Mouse (Mus musculus) A20 (cell line): ENCODE measurements around the gene Jam3.
A peak's percentile ranks its signal among the peaks of the same experiment; 100 is the strongest.

Experiments used
- DNase-seq: peaks from one replicate; pipeline ENCODE4 v3.0.0-alpha.2; 2011; ENCODE audit warnings: low read depth, low spot score

Jam3 gene

DNA sequence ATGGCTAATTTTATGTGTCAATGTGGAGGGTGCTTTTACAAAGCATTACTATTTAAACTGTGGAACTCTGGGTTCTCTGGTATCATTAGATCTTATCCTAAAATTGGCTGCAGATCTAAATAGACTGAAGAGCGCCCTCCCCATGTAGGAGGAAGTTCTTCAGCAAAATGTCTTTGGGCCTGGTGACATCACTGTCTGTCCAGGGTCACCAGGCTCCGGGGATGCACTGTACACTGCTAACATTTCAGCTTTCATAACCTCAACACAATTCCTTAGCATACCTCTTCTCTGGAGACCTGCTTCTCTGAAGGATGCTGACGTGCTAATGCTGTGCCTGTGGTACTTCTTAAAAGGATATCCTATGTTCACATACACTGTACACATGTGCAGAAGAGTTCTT is 43.5 kb downstream of the Jam3 start:
- DNase-seq = no peak

DNA sequence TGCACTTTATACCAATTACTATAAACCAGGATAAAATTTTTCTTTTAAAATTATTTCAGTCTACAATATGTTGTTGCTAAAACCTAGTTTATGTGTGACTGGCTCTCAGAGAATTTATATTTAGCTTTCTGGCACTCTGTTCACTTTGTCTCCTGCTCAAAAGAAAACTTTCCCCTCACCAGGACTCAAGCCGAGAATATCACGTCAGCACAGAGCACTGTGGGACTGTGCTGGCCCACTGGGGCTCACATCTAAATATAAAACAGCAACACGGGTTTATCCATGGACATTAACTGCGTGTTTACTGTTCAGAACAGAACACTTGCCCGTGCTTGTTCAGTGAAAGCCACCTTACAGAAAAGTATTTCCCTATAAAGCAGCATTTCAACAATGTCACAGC is 44.5 kb downstream of the Jam3 start:
- no peak for DNase-seq

DNA sequence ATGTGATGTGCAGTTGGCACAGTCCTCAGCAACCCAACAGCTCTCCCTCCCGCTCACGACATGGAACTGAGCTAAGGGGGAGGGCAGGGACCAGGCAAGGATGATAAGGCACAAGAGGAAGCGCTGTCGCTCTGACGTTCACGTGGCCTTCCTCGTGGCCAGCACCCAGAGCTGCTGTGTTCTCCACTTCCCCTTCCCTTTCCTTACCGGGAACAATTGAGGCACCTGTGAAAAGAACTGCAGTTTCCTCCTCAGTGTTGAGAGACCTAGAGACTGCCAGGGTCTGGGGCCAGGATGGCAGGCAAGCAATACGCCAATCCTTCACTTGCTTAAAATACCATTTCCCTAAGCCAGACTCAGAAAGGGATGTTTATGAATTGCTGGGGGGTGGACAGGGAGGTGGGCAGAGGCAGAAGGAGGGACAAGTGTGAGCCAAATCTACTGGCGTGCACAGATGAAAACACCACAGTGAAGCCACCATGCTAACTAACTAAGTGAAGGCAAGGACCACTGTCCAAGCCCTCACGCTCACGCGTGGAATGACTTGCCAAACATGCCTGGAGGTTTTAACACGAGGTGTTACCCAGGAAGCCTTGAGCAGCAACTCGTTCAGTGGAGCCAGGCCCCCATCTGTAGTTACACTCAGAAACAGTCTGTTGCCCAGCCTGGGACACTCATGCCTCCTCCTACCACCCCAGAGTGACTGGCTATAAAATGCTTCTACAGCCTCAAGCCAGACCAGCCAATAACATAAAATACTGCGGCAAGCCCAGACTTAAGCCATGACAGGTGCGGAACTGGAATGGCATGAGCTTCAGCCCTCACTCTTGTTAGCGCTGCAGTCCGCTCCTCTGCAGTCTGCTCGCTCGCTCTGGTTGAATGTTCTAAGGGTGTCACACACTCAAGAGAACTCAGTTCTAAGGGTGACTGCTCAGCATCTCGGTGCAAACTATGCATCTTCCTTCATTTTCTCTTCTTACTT is 45.4 kb downstream of the Jam3 start:
- peak; percentile 9 for DNase-seq

DNA sequence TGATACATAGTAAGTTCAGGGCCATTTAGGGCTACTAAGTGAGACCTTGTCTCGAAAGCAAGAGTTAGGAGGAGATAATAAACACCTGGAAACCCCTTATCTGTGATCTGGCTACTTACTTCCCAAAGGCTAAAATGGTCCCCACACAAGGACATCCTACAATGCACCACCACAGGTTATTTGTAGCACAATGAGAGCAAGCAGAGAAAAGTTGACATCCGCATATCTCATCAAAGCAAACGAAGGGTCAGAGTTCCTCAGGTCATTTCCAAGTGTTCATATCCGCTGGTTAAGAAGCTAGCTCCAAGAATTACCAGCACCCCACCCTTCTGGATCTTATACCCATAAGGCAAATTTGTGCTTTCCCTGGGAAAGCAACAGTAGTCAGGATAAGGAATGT is 46.8 kb downstream of the Jam3 start:
- no peak for DNase-seq

DNA sequence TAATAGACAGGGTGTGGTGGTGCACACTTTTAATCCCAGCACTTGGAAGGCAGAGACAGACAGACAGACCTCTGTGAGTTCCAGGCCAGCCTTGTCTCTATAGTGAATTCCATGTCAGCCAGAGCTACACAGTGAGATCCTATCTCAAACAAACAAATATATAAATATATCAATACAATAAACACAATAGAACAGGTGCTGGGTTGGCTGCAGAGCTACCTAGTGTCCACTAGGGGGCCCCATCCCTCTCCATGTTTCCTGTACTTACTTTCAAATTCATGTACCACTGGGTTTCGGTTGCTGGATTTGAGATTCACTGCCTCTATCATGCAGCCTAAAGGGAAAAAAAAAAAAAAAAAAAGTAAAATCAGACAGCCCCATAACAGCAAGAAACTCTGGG is 49.1 kb downstream of the Jam3 start:
- peak; percentile 50 for DNase-seq

DNA sequence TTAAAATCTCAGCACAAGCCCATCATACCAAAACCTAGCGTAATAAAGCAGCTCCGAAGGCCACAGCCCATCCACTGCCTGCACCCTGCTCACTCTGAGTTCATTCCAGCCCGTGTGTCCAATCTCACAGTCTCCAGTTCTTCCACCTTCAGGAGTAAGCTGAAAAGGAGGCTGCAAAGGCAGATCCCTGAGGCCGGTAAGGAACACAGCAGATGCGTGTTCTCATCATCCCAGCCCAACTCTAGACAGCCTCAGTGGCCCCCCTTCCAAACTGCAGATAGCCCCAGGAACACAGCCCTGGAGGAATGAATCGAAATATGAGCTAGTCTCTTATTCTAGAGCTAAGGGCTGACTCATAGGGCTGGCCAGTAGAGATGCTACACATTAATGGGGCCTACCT is 53.8 kb downstream of the Jam3 start:
- no peak for DNase-seq

DNA sequence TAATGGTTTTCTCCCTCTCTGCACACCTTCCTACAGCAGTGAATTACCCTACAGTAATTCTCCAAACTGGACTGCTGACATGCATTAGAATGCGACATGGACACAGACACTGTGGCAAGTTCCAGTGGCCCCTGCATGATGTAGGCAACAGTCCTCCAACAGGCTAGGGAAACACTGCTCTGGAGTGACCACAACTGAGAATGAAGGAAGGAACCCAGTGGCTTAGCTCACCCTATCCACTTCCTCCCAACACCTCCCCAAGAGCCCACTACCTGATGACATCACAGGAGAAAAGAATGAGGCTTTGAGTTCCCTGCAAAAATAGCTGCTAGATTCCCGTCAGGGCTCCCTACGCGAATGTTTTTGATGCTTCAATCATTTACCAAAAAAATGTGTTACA is 55.7 kb downstream of the Jam3 start:
- DNase-seq = no peak

DNA sequence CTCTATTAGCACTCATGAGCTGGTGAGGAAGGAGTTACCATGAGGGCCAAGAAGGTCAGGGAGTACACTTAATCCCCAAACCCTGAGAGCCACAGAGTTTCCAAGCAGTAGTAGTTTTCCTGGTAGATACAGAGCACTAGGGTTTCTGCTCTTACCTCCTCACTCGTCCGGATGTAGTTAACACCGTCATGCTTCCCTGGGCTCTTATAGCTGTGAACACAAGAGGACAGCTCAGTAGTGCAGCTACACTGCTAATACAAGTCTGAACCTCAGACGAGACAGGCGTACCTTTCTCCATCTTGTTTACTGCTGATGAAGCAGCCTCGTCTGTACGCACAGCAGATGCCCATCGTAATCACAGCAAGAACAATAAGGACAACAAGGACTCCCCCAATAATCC is 56.7 kb downstream of the Jam3 start:
- DNase-seq = no peak

DNA sequence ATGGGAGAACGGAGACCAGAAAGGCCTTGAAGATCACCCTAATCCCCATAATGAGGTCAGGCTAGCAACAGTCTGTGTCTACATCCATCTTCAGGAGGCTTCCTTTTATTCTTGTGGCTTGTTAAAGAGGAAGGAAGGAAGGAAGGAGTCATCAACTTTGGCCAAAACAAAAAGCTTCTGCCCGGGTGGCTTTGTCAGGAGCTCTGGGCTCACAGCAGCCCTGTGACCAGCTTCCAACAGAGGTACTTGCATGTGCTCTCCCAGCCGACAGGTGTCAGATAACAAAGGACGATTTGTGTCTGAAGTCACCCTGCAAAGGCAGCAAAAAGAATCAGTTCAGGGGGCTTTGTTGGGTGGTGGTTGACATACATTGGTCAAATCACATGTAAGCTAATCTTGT is 57.1 kb downstream of the Jam3 start:
- DNase-seq = no peak

DNA sequence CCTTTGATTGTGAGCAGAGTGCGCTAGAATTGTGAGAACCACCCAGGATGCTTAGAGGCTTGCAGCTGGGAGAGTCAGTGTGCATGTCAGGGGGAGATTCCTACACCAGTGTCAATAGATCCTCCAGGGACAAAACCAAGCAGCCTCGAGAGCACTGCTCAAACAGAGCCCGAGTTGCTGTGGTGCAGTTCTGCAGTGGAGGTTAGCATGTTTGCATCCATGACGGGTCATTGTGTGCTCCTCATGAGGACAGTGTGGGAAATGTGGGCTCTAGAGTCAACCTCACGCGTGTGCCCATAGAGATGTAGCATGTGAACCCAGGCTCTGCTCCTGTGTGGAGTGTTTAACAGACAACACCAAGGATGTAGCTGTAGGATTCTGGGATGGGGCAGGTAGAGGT is 62.3 kb downstream of the Jam3 start:
- DNase-seq = no peak

DNA sequence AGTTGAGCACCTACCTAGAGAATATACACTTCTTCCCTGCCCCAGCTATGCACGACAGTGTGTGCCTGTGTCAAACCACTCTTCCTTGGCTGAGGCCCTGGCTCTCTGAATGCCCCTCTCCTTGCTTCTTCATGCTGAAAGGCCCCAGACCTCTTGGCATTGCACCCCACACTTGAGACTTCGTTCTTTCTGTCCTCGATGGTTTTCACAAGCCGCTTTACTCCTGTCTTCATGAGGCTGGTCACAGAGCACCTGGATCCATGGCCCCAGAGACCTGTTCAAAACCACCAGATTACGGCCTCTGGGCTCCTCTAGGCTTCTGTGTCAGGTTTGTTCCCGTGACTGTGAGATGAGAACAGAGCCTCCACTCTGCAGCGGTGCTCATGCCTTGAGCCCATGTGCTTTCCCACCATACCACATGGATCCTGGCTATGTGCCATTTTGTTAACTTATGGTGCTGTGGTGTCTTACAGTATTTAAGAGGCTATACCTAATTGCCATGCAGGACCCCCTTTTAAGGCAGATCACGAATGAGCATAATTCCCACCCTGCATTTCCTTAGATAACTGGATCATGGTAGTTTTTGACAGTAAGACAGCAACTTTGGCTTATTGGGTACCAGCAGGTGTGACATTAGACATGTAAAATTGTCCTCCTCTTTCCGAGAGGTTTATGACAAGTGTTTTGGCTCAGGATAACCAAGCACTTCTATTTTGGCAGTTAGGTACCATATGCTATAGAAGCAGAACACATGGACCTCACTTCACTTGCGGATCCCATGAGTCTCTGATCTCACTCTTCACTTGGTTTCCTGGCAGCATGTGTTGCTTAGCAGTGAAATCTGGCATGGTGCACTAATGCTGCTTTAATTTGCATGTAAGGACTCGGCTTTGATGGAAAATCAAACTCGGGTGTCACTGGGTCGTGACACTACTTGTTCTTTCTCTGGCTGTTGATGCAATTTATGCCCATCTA is 64.1 kb downstream of the Jam3 start:
- DNase-seq = no peak

DNA sequence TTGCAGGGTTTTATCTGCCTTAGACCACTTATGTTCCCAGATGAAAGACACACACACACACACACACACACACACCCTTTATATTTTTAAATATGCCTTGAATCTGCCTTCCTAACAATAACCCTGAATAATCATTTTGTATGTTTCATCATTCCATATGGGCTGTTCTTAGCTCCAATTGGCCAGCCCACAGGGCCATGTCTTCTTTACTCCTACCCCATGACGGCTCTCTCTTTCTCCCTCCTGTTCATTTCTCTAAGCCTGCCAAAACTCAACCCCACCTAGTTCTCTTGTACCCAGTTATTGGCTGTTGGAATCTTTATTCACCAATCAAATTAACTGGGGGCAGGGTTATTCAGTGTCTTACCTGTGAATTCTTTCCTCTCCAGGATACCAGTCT is 65.1 kb downstream of the Jam3 start:
- no peak for DNase-seq

DNA sequence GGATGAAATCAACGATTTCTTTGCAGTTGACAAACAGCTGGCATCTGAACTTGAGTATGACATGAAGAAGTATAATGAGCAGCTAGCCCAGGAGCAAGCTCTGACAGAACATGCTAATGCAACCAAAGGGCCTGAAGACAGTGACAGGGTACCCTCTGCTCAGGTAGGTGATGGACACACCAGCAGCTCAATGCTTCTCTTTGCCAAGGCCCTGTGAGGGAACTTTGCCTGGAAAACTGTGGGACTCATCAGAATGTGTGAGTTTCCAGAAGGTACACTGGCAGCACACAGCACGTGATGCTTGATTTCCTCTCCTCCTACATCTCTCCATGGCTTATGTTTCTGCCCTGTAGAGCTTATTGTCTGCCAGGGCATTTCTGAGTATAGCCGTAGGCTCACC is 67.8 kb downstream of the Jam3 start:
- no peak for DNase-seq

DNA sequence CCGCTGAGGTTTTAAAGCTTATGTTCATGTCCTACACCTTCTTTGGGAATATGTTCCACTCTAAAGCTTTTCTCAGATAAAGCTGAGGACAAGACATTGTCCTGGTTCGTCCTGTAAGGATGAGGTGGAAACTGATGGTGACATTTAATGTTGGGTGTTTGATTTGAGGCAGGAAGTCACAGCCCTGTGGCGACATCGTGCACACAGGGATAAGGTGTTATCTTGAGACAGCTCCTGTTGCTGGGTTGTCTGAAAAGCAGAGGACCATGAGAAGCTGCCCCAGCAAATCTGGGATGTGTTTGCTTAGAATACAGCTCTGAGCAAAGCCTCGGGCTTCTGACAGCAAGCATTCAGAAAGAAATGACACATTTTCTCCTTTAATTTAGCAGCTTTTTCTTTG is 69.0 kb downstream of the Jam3 start:
- DNase-seq = no peak

DNA sequence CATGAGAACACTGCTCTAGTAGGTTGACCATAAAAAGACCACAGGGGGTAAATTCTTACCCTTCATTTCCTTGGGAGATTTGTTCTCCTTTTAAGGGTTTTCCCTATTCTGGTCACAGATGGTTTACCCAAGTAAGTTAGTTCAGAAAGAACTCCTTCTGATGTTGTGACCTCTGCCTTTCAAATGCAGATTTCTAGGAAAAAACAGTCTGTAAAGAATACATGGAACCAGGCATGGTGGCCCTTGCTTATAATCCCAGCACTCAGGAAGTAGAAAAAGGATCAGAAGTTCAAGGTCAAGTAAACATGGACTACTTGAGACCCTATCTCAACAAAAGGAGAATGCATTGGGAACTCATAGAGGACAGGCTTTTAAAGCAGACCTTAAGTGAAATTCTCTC is 79.4 kb downstream of the Jam3 start:
- no peak for DNase-seq

DNA sequence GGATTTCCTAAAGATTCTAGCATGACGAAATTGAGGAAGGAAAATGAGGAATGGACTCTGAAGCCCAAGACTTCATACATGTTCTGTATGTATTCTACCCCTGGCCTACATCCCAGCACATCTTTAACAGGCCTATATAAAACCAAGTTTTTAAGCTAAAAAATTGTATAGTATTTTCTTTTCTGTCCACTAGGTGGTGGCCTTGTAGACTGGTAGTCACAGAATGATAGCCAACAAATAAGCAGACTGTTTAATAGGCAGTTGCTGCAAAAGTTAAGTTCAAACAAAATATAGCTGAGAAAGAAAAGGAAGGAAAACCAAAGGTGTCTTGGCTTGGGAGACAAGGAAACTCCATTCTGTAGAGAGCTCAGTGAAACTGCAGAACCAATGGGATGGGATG is 80.5 kb downstream of the Jam3 start:
- peak; percentile 13 for DNase-seq

DNA sequence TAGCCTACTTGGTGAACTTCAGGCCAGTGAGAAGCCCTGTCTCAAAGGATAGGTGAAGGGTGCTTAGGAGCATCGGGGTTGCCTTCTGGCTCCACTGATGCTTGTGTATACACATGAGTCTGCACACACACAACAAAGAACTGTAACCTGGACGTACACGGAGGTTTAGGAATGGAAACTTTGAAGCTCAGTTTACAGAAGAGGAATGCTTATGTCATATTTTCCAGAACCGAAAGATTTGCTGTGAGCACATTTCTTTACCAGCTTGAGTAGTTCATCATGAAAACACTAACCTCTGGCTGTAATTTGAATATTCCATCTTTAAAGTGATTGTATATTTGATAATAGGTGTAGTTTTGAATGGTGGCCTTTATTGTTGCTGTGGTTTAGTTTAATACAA is 84.3 kb downstream of the Jam3 start:
- no peak for DNase-seq

DNA sequence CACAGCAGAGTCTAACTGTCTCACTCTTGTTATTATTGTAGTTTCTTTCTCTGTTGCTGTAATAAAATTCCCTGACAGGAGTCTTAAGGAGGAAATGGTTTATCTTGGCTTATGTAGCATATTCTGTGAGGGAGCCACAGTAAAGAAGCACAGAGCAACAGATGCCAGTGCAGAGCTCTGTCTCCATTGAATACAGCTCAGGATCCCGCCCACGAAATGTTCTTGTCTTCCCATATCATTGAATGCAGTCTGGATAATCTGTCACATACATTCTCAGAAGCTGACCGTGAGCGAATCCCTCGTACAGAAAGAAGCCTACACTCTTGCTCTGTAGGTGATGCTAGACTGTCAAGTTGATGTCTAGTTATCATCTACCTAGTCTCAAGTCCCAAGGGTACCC is 96.9 kb downstream of the Jam3 start:
- no peak for DNase-seq

DNA sequence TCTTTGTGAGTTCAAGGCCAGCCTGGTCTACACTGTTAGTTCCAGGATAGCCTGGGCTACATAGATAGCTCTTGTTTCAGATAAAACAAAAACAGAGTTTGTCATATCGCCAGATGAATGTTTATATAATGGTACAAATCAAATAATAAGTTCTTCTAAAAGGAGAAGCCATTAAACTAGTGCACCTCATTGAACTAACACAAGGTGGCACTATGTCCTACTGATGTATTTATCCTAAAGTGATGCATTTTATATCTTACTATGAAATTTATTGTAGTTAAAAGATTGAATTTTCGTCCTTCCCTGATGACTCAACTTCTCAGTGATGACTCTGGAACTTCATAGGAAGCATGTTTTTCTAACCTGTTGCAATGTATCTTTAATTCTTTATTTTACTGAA is 105.7 kb downstream of the Jam3 start:
- no peak for DNase-seq
